Mouse (Mus musculus) heart, postnatal 10 days (tissue): ENCODE data around the gene Cyfip1. TPM values are rescaled to one million over a fixed set of nuclear protein-coding genes. Genes with fewer than 3 reads are reported as not detected.

Experiments used
- DNase-seq, 2 experiments: peaks; one replicate each; pipeline ENCODE4 v3.0.0; 2021
- intact Hi-C: fragments of 180-260 bp; cut with DNase I; formaldehyde crosslinking; loops from one replicate; pipeline ENCODE4 v1.15.1; 2025
- total RNA-seq, 2 experiments: library from RNA; stranded (reverse); gene quantifications; 2 replicates each; pipeline ENCODE4 v1.2.3; 2021

Gene Cyfip1
- total RNA-seq = 10 to 100 TPM; 57.4 to 60.7 TPM

DNA sequence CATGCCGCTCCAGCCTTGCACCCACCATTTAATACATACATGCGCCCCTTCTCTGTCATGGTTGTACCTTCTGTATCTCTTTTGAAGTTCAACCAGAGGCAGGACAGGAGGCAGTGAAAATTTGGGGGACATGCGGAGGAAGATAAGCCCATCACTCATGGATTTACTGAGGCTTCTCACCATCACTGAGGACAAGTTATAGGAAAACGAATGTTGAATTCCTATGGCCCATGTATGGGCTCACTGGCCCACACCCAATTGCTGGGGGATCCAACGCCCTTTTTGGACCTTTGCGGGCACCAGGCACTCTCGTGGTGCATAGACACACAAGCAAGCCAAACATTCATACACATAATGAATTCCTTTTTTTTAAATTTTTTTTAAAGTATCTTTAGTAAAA, at the start of gene Cyfip1:
Cyfip1 (plus strand) TSS at position 301 of the 400 bp plus-strand sequence.
- intact Hi-C loops = loop anchor here (5.0 kb wide), 1 partner anchor 36 kb away; no protein-coding TSS in a partner anchor
- no peak for DNase-seq

DNA sequence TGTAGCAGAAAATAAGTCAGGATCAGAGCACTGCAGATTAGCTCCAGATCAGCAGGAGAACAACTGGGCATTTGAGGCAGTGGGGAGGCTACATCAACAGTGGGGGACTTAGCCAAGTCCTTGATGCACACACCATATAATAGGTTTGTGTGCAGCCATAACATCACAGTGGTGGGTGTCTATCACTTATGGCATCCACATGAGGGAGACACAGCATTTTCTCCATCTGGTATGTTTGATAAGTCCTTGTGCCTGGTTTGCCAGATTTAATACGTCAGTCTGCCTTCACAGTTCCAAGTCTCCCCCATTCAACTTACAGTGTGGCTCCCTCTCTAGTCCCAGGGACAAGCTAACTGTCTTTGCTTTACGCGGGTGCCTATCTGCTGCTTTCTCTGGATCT, 49.3 kb upstream of the Cyfip1 start:
- DNase-seq = no peak
- intact Hi-C loops = no loop called here

DNA sequence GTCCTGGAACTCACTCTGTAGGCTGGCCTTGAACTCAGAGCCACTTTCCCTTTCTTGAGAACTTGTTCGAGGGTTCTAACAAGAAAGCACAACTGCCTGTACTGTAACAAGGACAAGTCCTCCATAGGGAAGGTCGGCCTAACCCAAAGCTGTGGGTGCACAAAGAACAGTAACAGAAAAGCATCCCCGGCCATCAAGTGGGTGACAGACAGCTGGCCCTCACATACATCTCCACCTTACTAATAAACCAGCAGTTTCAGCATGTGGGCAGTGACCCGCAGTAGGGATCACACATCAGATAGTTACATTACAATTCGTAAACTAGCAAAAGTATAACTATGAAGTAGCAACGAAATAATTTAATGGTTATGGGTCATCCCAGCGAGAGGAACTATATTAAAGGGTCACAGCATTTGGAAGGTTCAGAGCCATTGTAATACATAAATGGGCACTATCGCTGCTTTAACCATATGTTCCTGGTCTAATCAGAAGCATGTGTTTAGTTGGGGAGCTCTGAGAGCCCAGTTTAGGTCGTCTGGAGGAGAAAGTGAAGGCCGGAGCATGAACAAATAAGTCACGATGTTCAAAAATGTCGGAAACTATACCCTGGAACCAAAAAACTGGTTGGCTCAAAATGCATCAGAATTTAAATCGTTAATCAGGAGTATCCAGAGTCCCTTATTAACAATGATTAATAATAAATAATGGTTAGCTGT, 48.2 kb upstream of the Cyfip1 start:
- intact Hi-C loops = no loop called here
- DNase-seq = peak in 1 of 2 experiments; percentile 2

DNA sequence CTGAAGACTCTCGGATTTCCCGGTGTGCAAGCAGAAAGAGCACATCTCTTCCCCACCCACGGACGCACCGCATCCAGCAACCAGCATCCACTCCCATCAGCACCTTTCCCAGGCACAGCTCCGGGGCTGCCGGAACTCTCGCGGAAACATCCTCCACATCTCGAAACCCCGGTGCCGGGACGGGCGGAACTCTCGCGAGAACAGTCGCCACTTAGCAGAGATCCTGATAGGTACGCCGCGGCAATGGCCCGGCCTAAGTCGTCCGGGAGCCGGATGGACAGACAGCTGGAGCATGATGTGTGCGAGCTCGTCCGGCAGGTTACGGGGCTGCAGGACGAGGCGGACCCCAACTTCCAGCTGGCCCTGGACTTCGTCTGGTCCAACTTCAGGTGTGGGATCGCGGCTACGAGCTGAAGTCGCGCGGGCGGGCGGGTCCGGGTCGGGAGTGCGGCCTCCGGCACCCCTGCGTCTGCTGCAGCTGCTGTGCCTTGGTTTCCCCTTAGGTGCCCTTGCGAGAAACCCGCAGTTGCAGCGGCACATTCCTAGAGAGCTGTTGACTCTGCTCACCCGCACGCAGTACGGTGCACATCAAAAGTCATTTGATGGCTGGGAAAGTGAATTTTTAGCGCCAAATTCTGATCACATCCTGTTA, 47.5 kb upstream of the Cyfip1 start, which contains the start of gene Tubgcp5:
Tubgcp5 (plus strand) TSS at position 203 of the 652 bp plus-strand sequence.
- DNase-seq = peak; percentile 98
- intact Hi-C loops = no loop called here

GRCm38 (mm10) chr7:55799981-55800380, 41.6 kb upstream of the Cyfip1 start:
- intact Hi-C loops = loop anchor here (5.0 kb wide), 1 partner anchor 97 kb away; no protein-coding TSS in a partner anchor
- no peak for DNase-seq

DNA sequence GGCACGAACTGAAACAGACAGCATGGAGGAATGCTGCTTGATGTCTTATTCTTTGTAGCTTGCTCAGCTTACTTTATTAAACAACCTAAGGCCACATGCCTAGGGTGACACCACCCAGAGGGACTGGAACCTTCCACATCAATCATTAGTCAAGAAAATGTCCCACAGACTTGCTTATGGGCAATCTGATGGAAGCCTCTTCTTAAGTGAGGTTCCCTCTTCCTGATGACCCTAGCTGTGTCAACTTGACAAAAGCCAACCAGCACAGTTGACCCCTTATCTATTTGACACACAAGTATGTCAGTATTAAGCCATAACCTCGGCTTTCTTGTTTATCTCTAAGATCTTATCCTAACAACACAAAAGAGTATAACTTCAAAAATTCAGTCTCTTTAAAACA, 31.6 kb upstream of the Cyfip1 start:
- intact Hi-C loops = loop anchor here (10.0 kb wide), 1 partner anchor 405 kb away; no protein-coding TSS in a partner anchor
- no peak for DNase-seq

- intact Hi-C loops = no loop called here
- DNase-seq = no peak
These were observed 17.1 kb upstream of the Cyfip1 start for GRCm38 (mm10) chr7:55824468-55824867.

- intact Hi-C loops = loop anchor here (5.0 kb wide), 1 partner anchor 70 kb away; no protein-coding TSS in a partner anchor
These were observed 14.0 kb upstream of the Cyfip1 start for GRCm38 (mm10) chr7:55827551-55827950.

GRCm38 (mm10) chr7:55836877-55837276, 4.7 kb upstream of the Cyfip1 start:
- no peak for DNase-seq
- intact Hi-C loops = no loop called here

More at GRCm38 (mm10) chr7:55827551-55827950, 14.0 kb upstream of the Cyfip1 start:
- DNase-seq = no peak

DNA sequence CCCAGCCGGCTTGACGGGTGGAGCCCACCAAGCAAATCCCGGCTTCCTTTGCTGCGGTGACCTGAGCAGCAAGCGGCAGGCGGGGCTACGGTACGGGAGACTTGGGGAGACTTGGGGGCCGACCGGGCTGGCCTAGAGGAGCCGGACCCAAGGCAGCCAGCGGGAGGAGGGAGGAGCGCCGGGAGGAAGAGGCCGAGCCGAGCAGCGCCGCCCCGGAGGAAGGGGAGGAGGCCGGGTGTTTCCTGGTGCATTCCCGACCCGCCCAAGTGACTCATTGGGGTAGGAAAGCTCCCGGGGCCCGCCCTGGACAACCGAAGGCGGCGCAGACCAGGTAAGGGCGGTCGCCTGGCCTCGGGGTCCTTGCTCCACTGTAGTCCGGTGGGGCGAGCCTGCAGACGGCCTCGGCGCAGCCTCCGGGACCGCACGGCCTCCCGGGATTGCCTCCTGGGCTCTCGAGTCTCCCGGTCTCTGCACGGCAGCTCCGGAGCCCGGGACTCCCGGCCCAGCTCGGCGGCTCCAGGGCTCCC, 495 bp downstream of the Cyfip1 start:
- intact Hi-C loops = loop anchor here (5.0 kb wide), 1 partner anchor 35 kb away; no protein-coding TSS in a partner anchor
- peak; percentile 93 for DNase-seq

GRCm38 (mm10) chr7:55842504-55843152, 1.1 kb downstream of the Cyfip1 start:
- DNase-seq = no peak
- intact Hi-C loops = loop anchor here (5.0 kb wide), 1 partner anchor 35 kb away; no protein-coding TSS in a partner anchor

- DNase-seq = no peak
These were observed 5.2 kb downstream of the Cyfip1 start for GRCm38 (mm10) chr7:55846606-55847312.

GRCm38 (mm10) chr7:55849948-55850571, 8.5 kb downstream of the Cyfip1 start:
- intact Hi-C loops = loop anchor here (1.0 kb wide), 1 partner anchor 113 kb away; no protein-coding TSS in a partner anchor
- no peak for DNase-seq

More at GRCm38 (mm10) chr7:55846606-55847312, 5.2 kb downstream of the Cyfip1 start:
- intact Hi-C loops = no loop called here

- intact Hi-C loops = no loop called here
- DNase-seq = no peak
These were observed 11.2 kb downstream of the Cyfip1 start for GRCm38 (mm10) chr7:55852787-55853186.

DNA sequence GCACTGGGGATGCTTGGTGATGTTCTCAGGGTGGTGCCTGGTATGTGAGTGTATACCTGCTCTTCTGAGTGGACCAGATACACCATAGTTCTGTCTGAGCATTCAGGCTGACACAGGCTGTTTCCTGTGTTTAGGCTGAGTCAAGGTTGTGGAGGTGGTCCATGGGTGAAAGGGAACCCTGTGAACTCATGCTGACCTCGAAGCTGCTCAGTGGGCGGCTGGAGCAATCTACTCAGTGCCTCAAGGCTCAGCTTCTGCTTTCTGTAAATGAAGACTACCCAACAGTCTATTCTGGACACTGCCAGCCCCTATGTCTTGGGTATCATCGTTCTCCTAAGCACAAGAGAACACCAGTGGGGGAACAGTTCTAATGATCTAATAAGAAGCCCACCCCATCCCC, 14.1 kb downstream of the Cyfip1 start:
- no peak for DNase-seq
- intact Hi-C loops = no loop called here

- intact Hi-C loops = no loop called here
- no peak for DNase-seq
These were observed 15.2 kb downstream of the Cyfip1 start for GRCm38 (mm10) chr7:55856741-55857140.

DNA sequence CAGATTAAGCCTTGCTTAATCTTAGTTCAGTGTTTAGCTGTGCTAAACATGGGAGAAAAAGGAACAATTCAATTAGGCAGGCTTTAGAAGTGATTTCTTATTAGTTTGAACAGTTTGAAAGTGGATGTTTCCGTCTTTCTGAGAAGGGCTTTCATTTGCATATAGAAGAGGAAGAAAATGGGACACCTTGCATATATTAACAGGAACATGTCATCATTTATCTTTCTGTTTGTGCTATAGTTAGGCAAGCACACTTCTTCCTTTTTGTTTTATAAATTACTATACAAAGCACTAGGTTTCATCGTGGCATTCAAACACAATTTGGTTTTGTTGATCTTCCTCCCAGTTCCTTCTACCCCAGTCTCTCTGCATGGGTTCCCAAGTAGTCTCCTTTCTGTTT, 16.2 kb downstream of the Cyfip1 start:
- intact Hi-C loops = no loop called here

GRCm38 (mm10) chr7:55858836-55859517, 17.4 kb downstream of the Cyfip1 start:
- DNase-seq = no peak
- intact Hi-C loops = no loop called here

More for the DNA sequence above, 16.2 kb downstream of the Cyfip1 start:
- no peak for DNase-seq

GRCm38 (mm10) chr7:55859518-55859872, 17.9 kb downstream of the Cyfip1 start:
- intact Hi-C loops = no loop called here
- no peak for DNase-seq
